Mouse (Mus musculus): ENCODE measurements around the gene Folr2. TPM values are rescaled to one million over a fixed set of nuclear protein-coding genes. Genes with fewer than 3 reads are reported as not detected.
A peak's percentile ranks its signal among the peaks of the same experiment; 100 is the strongest.

Folr2 gene
- polyA plus RNA-seq, 1 experiment from 2014 or later, result 1.1 TPM

- Histone ChIP-seq H3K4me1 (replicated peaks) (peaks cover 35% of the 10 kb centered on the region), H3K9ac (peak overlapping the region; percentile 90), H3K4me3 (peak overlapping the region; percentile 80), H3K36me3 (peaks cover 19% of the 10 kb centered on the region), H3K27me3 (no peaks in the 10 kb centered on the region), H3K9me3 (replicated peaks) (no peaks in the 10 kb centered on the region), H3K27ac (peak overlapping the region; percentile 99), H3K4me2 (peak overlapping the region; percentile 75)
- peak; percentile 57 for ATAC-seq (replicated peaks; ENCODE audit: insufficient number of reproducible peaks, insufficient read depth, low FRiP score, low read depth)
- WGBS, result under 1% methylated on average over 63 of the region's 63 CpGs
Measured at GRCm38 (mm10) chr7:101836271-101837153, 20.5 kb downstream of the Folr2 start.

GRCm38 (mm10) chr7:101835457-101836109 lies 21.4 kb downstream of the Folr2 start:
- H3K27ac ChIP-seq, result peak overlapping the region; percentile 99
- H3K9ac ChIP-seq, result peak overlapping the region; percentile 90
- peak overlapping the region; percentile 80 for H3K4me3 ChIP-seq
- H3K27me3 ChIP-seq, result no peaks in the 10 kb centered on the region
- H3K4me2 ChIP-seq, result peak overlapping the region; percentile 75
- no peak for ATAC-seq (replicated peaks; ENCODE audit: insufficient number of reproducible peaks, insufficient read depth, low FRiP score, low read depth)
- H3K9me3 ChIP-seq (replicated peaks), result no peaks in the 10 kb centered on the region
- H3K4me1 ChIP-seq (replicated peaks), result peaks cover 35% of the 10 kb centered on the region
- H3K36me3 ChIP-seq, result peaks cover 28% of the 10 kb centered on the region
- 37% methylated on average over 5 of the region's 5 CpGs for WGBS

GRCm38 (mm10) chr7:101834903-101835302 lies 22.1 kb downstream of the Folr2 start:
- no peak for ATAC-seq (replicated peaks; ENCODE audit: insufficient number of reproducible peaks, insufficient read depth, low FRiP score, low read depth)
- 50% methylated on average over 3 of the region's 3 CpGs for WGBS
- 0 out of 2 replicates have a peak overlapping the region, but pooled peaks have one; percentile 90 for H3K9ac ChIP-seq
- H3K4me2 ChIP-seq, result peak overlapping the region; percentile 75
- H3K4me1 ChIP-seq (replicated peaks), result peaks cover 35% of the 10 kb centered on the region
- H3K27me3 ChIP-seq, result no peaks in the 10 kb centered on the region
- H3K36me3 ChIP-seq, result peaks cover 35% of the 10 kb centered on the region
- H3K27ac ChIP-seq, result peak overlapping the region; percentile 99
- H3K9me3 ChIP-seq (replicated peaks), result no peaks in the 10 kb centered on the region
- peak overlapping the region; percentile 80 for H3K4me3 ChIP-seq

GRCm38 (mm10) chr7:101833916-101834584 lies 22.9 kb downstream of the Folr2 start:
- ATAC-seq (replicated peaks; ENCODE audit: insufficient number of reproducible peaks, insufficient read depth, low FRiP score, low read depth), result no peak
- peak overlapping the region; percentile 99 for H3K27ac ChIP-seq
- no peak overlapping the region for H3K4me3 ChIP-seq
- H3K4me1 ChIP-seq (replicated peaks), result peaks cover 34% of the 10 kb centered on the region
- WGBS, result 49% methylated on average over 3 of the region's 3 CpGs
- H3K9ac ChIP-seq, result peak overlapping the region; percentile 23; the same call in 1 of the 2 replicates
- H3K4me2 ChIP-seq, result peak overlapping the region; percentile 75
- peaks cover 43% of the 10 kb centered on the region for H3K36me3 ChIP-seq
- H3K9me3 ChIP-seq (replicated peaks), result no peaks in the 10 kb centered on the region
- no peaks in the 10 kb centered on the region for H3K27me3 ChIP-seq

GRCm38 (mm10) chr7:101833352-101833751 lies 23.6 kb downstream of the Folr2 start:
- Histone ChIP-seq H3K4me1 (replicated peaks) (peaks cover 27% of the 10 kb centered on the region), H3K27ac (no peak overlapping the region), H3K4me2 (0 out of 2 replicates have a peak overlapping the region, but pooled peaks have one; percentile 75), H3K9ac (no peak overlapping the region), H3K4me3 (no peak overlapping the region), H3K27me3 (no peaks in the 10 kb centered on the region), H3K9me3 (replicated peaks) (no peaks in the 10 kb centered on the region), H3K36me3 (peaks cover 50% of the 10 kb centered on the region)
- WGBS, result 58% methylated on average over 5 of the region's 5 CpGs
- ATAC-seq (replicated peaks; ENCODE audit: insufficient number of reproducible peaks, insufficient read depth, low FRiP score, low read depth), result no peak

GRCm38 (mm10) chr7:101832372-101832771 lies 24.6 kb downstream of the Folr2 start:
- Histone ChIP-seq H3K9ac (no peak overlapping the region), H3K27ac (no peak overlapping the region), H3K4me1 (replicated peaks) (peaks cover 26% of the 10 kb centered on the region), H3K27me3 (no peaks in the 10 kb centered on the region), H3K9me3 (replicated peaks) (no peaks in the 10 kb centered on the region), H3K4me2 (no peak overlapping the region), H3K4me3 (no peak overlapping the region), H3K36me3 (peaks cover 60% of the 10 kb centered on the region)
- ATAC-seq (replicated peaks; ENCODE audit: insufficient number of reproducible peaks, insufficient read depth, low FRiP score, low read depth), result no peak
- 92% methylated on average over 4 of the region's 4 CpGs for WGBS

GRCm38 (mm10) chr7:101831437-101831836 lies 25.6 kb downstream of the Folr2 start:
- H3K27me3 ChIP-seq, result no peaks in the 10 kb centered on the region
- no peak overlapping the region for H3K9ac ChIP-seq
- no peak overlapping the region for H3K4me3 ChIP-seq
- H3K9me3 ChIP-seq (replicated peaks), result no peaks in the 10 kb centered on the region
- H3K4me2 ChIP-seq, result no peak overlapping the region
- H3K27ac ChIP-seq, result no peak overlapping the region
- WGBS, result 94% methylated on average over 8 of the region's 8 CpGs
- ATAC-seq (replicated peaks; ENCODE audit: insufficient number of reproducible peaks, insufficient read depth, low FRiP score, low read depth), result no peak
- H3K36me3 ChIP-seq, result peaks cover 69% of the 10 kb centered on the region
- H3K4me1 ChIP-seq (replicated peaks), result peaks cover 26% of the 10 kb centered on the region

- no peak for ATAC-seq (replicated peaks; ENCODE audit: insufficient number of reproducible peaks, insufficient read depth, low FRiP score, low read depth)
- Histone ChIP-seq H3K36me3 (peaks cover 80% of the 10 kb centered on the region), H3K9me3 (replicated peaks) (no peaks in the 10 kb centered on the region), H3K4me1 (replicated peaks) (peaks cover 19% of the 10 kb centered on the region), H3K4me2 (no peak overlapping the region), H3K27me3 (no peaks in the 10 kb centered on the region), H3K9ac (no peak overlapping the region), H3K27ac (no peak overlapping the region), H3K4me3 (no peak overlapping the region)
- 90% methylated on average over 3 of the region's 3 CpGs for WGBS
Measured at GRCm38 (mm10) chr7:101830373-101830772, 26.6 kb downstream of the Folr2 start.

GRCm38 (mm10) chr7:101823758-101824630 lies 33.0 kb downstream of the Folr2 start:
- H3K4me2 ChIP-seq, result no peak overlapping the region
- H3K27ac ChIP-seq, result no peak overlapping the region
- no peak overlapping the region for H3K4me3 ChIP-seq
- H3K9ac ChIP-seq, result no peak overlapping the region
- WGBS, result 81% methylated on average over 18 of the region's 18 CpGs
- ATAC-seq (replicated peaks; ENCODE audit: insufficient number of reproducible peaks, insufficient read depth, low FRiP score, low read depth), result no peak
- peaks cover 54% of the 10 kb centered on the region for H3K36me3 ChIP-seq
- peaks cover 32% of the 10 kb centered on the region for H3K27me3 ChIP-seq
- no peaks in the 10 kb centered on the region for H3K9me3 ChIP-seq (replicated peaks)
- H3K4me1 ChIP-seq (replicated peaks), result peaks cover 34% of the 10 kb centered on the region

- H3K36me3 ChIP-seq, result peaks cover 45% of the 10 kb centered on the region
- no peaks in the 10 kb centered on the region for H3K9me3 ChIP-seq (replicated peaks)
- H3K4me3 ChIP-seq, result no peak overlapping the region
- peaks cover 41% of the 10 kb centered on the region for H3K27me3 ChIP-seq
- peaks cover 39% of the 10 kb centered on the region for H3K4me1 ChIP-seq (replicated peaks)
- no peak for ATAC-seq (replicated peaks; ENCODE audit: insufficient number of reproducible peaks, insufficient read depth, low FRiP score, low read depth)
- WGBS, result 48% methylated on average over 32 of the region's 32 CpGs
- H3K9ac ChIP-seq, result no peak overlapping the region
- no peak overlapping the region for H3K4me2 ChIP-seq
- H3K27ac ChIP-seq, result no peak overlapping the region; the same call in 1 of the 2 replicates
Measured at GRCm38 (mm10) chr7:101822836-101823757, 33.9 kb downstream of the Folr2 start.
